Mouse (Mus musculus) right cerebral cortex, adult 18-20 months (tissue): ENCODE measurements at regions not wholly inside any gene's neighbourhood (a gene's known extent, or its start where the extent isn't known, plus 50 kb on each side); places are given as distances from the start of the nearest gene placed in this dataset.

Experiments used
- DNase-seq: peaks from one replicate; pipeline ENCODE4 v3.0.0; 2022; ENCODE audit warnings: mixed read lengths

GRCm38 (mm10) chr15:56128029-56128428 lies 1349.4 kb downstream of the Slc22a22 start:
- no peak for DNase-seq

DNA sequence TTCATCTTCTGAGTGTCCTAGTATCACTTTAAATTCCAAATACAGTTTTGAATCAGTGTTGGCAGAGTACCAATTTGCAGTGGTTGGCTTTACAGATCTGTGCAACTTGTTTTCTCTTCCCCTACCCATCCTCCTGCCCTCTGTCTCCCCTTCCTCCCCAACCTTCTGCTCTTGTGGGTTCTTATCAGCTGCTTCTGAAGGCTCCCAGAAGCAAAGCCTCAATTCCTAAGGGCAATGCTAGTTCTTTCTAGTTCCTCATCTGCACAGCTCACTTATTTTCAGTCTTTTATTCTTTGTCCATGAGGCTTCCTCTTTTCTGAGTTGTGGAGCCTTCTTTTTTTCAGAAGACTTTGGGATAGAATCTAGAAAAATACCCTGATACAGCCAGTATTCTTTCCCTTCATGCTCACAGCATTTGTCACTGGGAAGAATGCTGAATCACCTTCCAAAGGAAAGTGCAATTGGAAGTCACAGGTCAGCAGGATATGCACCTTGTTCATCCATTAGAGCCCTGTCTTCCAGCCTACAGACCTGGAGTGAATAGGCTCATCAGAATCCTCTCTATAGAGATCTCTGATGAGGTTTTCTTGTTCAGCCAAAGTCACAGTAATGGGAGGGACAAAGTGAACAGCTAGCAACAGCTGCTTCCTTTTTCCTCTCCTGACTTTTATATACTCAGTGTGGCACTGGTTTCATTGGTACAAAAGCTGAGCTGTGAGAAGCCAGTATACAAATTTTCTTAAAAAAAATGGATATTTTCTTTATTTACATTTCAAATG lies 1357.9 kb downstream of the Slc22a22 start:
- no peak for DNase-seq

DNA sequence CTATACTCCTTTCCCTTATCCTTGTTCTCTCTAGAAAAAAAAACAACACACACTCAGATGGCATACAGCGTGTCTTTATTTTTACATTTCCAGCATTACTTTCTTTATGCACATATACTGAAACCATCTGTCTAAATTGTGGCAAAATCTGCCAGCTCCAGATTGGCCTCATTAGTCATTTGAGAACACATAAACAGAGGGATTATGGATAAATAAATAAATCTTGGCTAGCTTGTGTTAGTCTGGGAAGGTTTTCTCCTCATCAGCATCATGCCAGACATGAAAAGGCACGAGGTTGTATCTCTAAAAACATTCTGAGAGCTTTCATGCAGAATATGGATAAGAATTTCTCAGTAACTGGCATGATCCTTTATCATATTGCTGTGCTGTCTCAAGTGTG lies 1369.1 kb downstream of the Slc22a22 start:
- peak; percentile 3 for DNase-seq

- no peak for DNase-seq
Observed at GRCm38 (mm10) chr15:56107719-56108118, 1369.7 kb downstream of the Slc22a22 start.

GRCm38 (mm10) chr15:56100133-56100735 lies 1377.2 kb downstream of the Slc22a22 start:
- DNase-seq, result no peak

- no peak for DNase-seq
Observed at GRCm38 (mm10) chr15:56077838-56078567, 1399.4 kb downstream of the Slc22a22 start.

DNA sequence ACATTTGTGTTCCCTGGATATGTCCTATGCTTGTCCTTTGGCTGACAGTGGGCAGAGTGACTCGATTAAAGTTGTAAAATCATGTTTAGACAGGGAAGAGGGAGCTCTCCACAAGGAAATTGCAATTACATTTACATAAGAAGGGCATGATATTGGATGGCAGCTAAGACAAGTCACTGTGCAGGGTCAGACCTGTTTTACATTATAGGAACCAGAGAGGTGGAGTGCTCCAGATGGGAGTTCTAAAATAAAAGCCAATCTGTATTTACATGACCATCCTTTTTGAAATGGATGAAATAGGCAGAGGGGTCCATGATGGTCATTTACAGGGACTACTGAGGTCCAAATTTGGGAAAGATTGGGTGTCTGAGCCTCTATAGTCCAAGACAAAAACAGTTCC lies 1400.3 kb downstream of the Slc22a22 start:
- DNase-seq, result no peak

- no peak for DNase-seq
Observed at GRCm38 (mm10) chr15:56076680-56077079, 1400.7 kb downstream of the Slc22a22 start.

DNA sequence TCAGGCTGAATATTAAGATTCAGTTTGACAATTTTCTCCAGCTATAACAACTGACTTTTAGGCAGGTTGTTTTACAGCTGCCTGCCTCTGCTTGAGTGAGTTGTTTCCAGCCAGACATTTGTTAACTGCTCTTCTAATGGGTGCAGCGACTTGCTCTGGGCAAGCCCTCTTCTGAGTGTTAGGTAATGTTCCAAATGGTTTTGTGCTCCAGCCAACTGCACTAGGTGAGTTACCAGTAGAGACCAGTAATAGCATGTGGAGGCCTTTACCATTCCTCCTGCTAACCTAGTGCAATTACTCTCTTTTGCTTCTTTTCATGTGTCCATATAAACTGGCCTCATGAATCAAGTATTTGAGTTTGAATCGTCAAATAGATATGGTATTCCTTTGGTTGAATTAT lies 1407.9 kb downstream of the Slc22a22 start:
- DNase-seq, result no peak

DNA sequence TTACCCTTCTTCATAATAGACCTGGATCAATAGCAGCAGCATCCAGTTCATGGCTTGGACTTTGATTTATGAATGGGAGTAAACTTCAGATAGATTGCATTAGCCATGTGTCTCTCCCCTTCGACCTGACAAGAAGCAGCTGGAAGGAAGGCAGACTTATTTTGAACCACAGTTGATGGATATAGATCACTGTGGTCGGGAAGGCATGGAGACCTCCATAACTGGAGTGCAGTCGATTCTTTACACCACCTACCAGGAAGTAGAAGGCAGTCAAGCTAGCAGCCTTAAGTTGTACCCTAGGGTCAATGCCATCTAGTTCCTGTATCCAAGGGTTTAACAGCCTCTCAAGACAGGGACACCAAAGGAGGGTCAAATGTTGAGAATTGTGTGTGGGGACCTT lies 1410.2 kb downstream of the Slc22a22 start:
- DNase-seq, result no peak

GRCm38 (mm10) chr15:56066540-56066939 lies 1410.9 kb downstream of the Slc22a22 start:
- no peak for DNase-seq

GRCm38 (mm10) chr15:56065872-56066534 lies 1411.4 kb downstream of the Slc22a22 start:
- no peak for DNase-seq

DNA sequence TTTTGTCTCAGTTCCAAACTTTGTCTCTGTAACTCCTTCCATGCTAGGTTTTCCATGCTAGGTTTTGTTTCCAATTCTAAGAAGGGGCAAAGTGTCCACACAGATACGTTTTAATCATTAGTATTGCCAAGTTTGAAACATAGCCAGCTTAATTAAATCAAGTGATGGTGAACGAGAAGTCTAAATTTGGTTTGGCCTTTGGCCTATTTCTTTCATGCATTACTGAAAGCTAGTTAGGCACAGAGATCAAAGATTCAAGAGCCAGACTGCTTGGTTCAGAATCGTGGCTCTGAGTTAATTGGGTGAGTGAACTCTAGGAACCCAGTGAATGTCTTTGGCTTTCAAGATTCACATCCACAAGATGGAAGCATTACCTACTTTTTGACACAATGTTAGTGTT lies 1414.8 kb downstream of the Slc22a22 start:
- no peak for DNase-seq

- DNase-seq, result no peak
Observed at GRCm38 (mm10) chr15:56061326-56061725, 1416.1 kb downstream of the Slc22a22 start.

- DNase-seq, result no peak
Observed at GRCm38 (mm10) chr15:56050716-56051115, 1426.7 kb downstream of the Slc22a22 start.

- no peak for DNase-seq
Observed at GRCm38 (mm10) chr15:56047832-56048231, 1429.6 kb downstream of the Slc22a22 start.

GRCm38 (mm10) chr15:56046679-56047532 lies 1430.5 kb downstream of the Slc22a22 start:
- DNase-seq, result peak; percentile 53

- no peak for DNase-seq
Observed at GRCm38 (mm10) chr15:56045510-56046245, 1431.7 kb downstream of the Slc22a22 start.

- DNase-seq, result no peak
Observed at GRCm38 (mm10) chr15:56043282-56043681, 1434.1 kb downstream of the Slc22a22 start.

DNA sequence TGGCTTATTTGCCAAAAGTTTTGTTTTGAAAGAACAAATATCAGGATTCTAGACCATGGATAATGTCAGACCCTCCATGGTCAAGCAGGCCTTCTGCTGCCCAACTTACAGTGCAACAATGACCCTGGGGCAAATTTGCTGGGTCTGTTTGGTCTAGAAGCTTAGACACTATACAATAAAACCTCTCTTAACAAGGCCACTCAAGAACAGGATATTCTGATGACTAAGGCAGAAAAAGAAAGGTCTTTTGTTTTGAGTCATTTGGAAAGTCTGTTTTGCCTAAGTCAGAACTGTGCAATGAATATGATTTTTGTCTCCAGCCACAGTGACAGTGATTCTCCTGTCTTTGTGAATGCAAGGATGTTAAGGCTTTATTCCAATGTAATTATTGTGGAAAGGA lies 1435.0 kb downstream of the Slc22a22 start:
- no peak for DNase-seq

- no peak for DNase-seq
Observed at GRCm38 (mm10) chr15:56030007-56030406, 1447.4 kb downstream of the Slc22a22 start.
